In genomic region chr13:101085182-101085581, GRCm38 (mm10) we compare ENCODE assay signal across 21 mouse cellular contexts.
DNase-seq lines count a peak whose midpoint lies in the region; ATAC-seq lines count a peak whose summit lies in the region.
"Had no signal": no experiment of that assay in that cellular context is flagged by ENCODE, and none has a peak within 500 bp of the region (broad histone marks: within the 10 kb centered on the region; RNA-seq: fewer than 3 reads in every experiment).

No protein-coding gene starts in this region.

- H3K36me3 ChIP-seq in hindbrain, embryonic 12.5 days: no peaks in the 10 kb centered on the region
- H3K36me3 ChIP-seq: embryonic facial prominence, embryonic 10.5 days; embryonic facial prominence, embryonic 12.5 days; forebrain, embryonic 15.5 days; G1E had no signal

- H3K9ac ChIP-seq in hindbrain, embryonic 12.5 days: no peak overlapping the region
- H3K9ac ChIP-seq: embryonic facial prominence, embryonic 12.5 days; forebrain, embryonic 13.5 days; forebrain, embryonic 15.5 days; forebrain, postnatal 0 days had no signal

- H3K4me1 ChIP-seq in hindbrain, embryonic 12.5 days: no peaks in the 10 kb centered on the region
- H3K4me1 ChIP-seq: embryonic facial prominence, embryonic 10.5 days; embryonic facial prominence, embryonic 12.5 days; forebrain, embryonic 13.5 days; forebrain, embryonic 15.5 days had no signal

- H3K4me2 ChIP-seq in hindbrain, embryonic 12.5 days (replicated peaks): no peak overlapping the region
- H3K4me2 ChIP-seq: embryonic facial prominence, embryonic 12.5 days; forebrain, embryonic 13.5 days; forebrain, embryonic 15.5 days had no signal

- H3K4me3 ChIP-seq in hindbrain, embryonic 12.5 days: no peak overlapping the region
- H3K4me3 ChIP-seq: embryonic facial prominence, embryonic 10.5 days; embryonic facial prominence, embryonic 12.5 days; forebrain, embryonic 13.5 days; forebrain, embryonic 15.5 days had no signal

- no peaks in the 10 kb centered on the region for H3K27me3 ChIP-seq in hindbrain, embryonic 12.5 days
- H3K27me3 ChIP-seq: embryonic facial prominence, embryonic 12.5 days; forebrain, embryonic 13.5 days; forebrain, embryonic 15.5 days; Patski had no signal

- H3K9me3 ChIP-seq in hindbrain, embryonic 12.5 days (replicated peaks): no peaks in the 10 kb centered on the region
- H3K9me3 ChIP-seq: embryonic facial prominence, embryonic 10.5 days; embryonic facial prominence, embryonic 12.5 days; forebrain, embryonic 13.5 days; forebrain, embryonic 15.5 days; G1E had no signal

- peak; percentile 62 for ATAC-seq in megakaryocyte, adult 5-6 weeks (ENCODE audit: poor library complexity, severe bottlenecking)
- ATAC-seq in hindbrain, embryonic 12.5 days (ENCODE audit: low FRiP score): no peak
- ATAC-seq: activated CD4-positive, CD25-positive, alpha-beta regulatory T cell, adult 4 months; forebrain, embryonic 13.5 days; forebrain, embryonic 15.5 days; forebrain, postnatal 0 days; Patski had no signal

- H3K27ac ChIP-seq in hindbrain, embryonic 12.5 days: no peak overlapping the region
- H3K27ac ChIP-seq: embryonic facial prominence, embryonic 10.5 days; embryonic facial prominence, embryonic 12.5 days; forebrain, embryonic 13.5 days; forebrain, embryonic 15.5 days had no signal

- DNase-seq in heart, adult 11 months: peak; percentile 56
- no peak for DNase-seq in heart, adult 8-10 months (ENCODE audit: low spot score)
- DNase-seq in A20 (ENCODE audit: low read depth, low spot score): peak; percentile 30
- DNase-seq: adrenal gland, adult 8-10 months; adrenal gland, postnatal 14 days; adrenal gland, postnatal 36 days; cerebellum, adult 11-12 months; cerebellum, adult 2 months; cerebellum, adult 9-10 months; cerebellum, postnatal 10 days; cerebellum, postnatal 25 days; forebrain, postnatal 0 days had no signal
